Mouse (Mus musculus): ENCODE measurements around the gene Vmn2r29. TPM values are rescaled to one million over a fixed set of nuclear protein-coding genes. Genes with fewer than 3 reads are reported as not detected.
A peak's percentile ranks its signal among the peaks of the same experiment; 100 is the strongest.
"Not testable (repeated sequence)": the region's sequence is repeated elsewhere in the genome, so short reads cannot be mapped to it uniquely, and the experiment has no call there.

The Vmn2r29 gene
- total RNA-seq (2015; ENCODE audit: low replicate concordance) (not detected in 2 replicates), total RNA-seq (2017; ENCODE audit: low replicate concordance) (0.28 and 0.51 TPM in 2 replicates)

DNA sequence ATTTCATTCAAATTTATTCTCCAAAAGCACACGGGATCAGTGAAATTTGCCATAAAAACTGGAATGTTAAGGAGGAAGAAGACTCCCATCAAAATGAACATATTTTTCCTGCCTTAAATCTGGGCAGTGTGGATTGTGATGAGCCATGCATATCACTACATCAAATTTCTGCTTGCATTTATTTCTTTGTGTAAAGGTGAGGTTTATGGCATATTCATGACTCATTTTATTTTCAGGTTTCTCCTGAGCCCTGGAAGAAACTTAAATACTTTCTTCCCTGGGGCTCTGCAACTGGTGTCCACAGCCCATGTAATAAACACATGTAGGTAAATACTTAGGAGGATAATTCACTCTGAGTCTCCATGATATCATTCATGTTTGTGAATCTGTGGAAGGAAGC is at the start of gene Vmn2r29:
Gene Vmn2r29 (minus strand): TSS at position 101 of the 400 bp plus-strand sequence.
- ATAC-seq (replicated peaks; ENCODE audit: low FRiP score, poor library complexity, severe bottlenecking) = not testable (repeated sequence)

DNA sequence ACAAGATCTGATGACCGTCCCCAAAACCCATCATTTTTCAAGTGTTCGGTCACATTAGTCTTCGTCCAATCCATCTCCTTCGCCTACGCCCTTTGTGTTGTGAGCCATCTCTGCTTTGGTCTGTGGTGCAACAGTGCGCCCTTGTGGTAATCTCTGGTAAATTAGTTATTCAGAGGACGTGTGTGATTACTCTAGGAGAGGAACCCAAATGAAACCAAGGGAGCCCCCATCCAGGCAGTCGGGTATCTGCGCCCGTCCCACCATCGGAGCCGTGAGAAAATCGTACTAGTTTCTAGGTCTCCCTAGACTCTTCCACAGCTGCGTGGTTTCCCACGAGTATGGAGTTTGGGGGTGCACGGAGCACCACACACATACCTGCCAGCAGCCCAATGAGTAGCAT is 48.5 kb upstream of the Vmn2r29 start:
- ATAC-seq (replicated peaks; ENCODE audit: low FRiP score, poor library complexity, severe bottlenecking) = no peak

DNA sequence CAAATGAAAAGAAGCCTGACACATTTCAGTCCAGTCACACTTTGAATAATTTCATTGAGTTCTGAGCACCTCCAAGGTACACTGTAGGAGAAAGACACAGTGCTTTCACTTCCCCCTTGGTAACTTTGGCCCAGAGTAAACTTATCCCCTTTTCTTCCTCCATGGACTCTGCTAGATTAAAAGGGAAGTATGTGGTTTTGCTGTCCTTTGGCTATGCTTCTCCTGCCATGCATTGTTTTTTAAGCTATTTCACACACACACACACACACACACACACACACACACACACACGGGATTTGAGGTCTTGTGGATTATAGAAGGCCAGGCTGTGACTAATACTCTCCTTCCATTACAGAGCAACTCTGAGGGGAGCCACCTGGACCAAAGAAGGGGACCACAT is 34.3 kb upstream of the Vmn2r29 start:
- ATAC-seq (replicated peaks; ENCODE audit: low FRiP score, poor library complexity, severe bottlenecking) = no peak

DNA sequence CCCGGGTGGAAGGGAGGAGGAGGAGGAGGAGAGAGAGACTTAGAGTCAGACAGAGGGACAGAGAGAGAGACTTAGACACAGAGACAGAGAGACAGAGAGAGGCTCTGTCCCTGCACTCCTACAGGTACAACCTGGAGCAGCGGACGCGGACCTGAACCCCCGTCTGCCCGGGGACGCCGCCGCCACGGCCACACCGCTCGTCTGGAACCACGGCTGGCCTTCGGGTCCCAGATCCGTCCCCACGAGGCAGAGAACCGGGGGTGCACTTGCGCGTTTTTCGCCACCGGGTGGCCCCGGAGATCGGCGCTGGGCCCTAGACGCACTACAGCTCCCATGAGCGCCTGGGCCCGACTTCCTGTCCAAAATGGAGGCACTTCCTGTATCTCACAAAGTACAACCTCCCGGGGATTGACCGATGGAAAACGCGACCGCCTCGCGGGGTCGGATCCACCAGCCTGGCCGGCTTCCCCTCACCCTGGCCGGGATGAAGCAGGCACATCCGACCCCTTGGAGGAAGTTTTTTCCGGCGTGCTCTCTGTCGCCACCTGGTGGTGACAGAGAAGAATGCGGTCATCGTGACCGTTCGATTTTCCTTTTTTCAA is 30.9 kb upstream of the Vmn2r29 start, which contains the start of gene Gm45844:
Gene Gm45844 (minus strand): TSS at position 324 of the 602 bp plus-strand sequence.
- ATAC-seq (replicated peaks; ENCODE audit: low FRiP score, poor library complexity, severe bottlenecking) = peak; percentile 100

DNA sequence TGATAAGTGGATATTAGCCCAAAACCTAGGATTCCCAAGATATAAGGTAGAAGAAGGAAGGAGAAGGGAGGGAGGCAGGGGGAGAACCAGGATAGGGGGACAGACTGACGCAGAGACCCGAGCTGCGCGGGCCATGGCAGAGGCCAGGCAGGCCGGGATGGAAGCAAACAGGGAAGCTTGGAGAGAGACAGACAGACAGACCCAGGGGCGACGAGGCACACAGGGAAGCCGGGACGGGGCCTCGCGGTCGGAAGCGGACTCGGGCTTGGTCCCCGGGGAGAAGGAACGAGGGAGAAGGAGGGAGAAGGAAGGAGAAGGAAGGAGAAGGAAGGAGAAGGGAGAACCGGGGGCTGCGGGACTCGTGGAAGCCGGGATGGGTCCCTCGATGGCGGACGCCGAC is 30.4 kb upstream of the Vmn2r29 start:
- not testable (repeated sequence) for ATAC-seq (replicated peaks; ENCODE audit: low FRiP score, poor library complexity, severe bottlenecking)

DNA sequence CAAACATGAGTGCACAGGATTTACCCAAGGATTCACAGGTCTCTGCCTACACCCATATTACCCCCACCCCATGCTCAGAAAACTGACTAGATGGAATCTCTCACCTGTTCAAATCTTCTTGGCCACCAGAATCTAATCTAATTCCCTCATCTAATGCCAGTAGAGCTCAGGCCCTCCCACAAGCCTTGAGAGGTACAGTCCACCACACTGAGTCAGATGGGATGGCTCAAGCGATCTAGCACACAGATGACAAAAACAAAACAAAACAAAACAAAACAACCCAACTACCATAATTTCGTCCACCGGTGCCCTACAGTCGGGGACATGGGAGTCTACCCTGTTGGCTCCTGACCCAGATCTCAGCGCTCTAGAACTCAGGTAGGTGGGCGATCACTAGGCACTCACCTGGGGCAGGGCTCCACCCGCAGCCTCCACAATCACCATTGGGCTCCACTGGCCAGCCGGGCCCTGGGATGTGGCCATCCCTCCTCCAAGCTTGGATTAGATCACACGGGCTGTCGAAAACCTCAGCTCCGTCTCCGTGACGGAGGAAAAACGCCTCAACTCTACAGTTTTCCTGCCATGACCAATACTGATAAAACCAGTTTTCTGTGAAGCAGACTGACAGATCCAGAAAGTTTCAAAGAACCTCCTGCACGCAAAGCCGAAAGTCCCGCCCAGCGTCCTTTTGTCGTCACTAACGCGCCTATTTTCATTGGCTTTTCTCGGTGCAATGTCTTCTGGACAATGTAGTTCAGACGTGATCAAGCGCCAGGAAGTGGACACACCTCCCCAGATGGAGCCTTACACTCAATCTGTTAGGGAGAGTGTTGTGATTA is 37.6 kb downstream of the Vmn2r29 start, which contains the start of gene Zfp772:
Gene Zfp772 (minus strand): TSS at position 686 of the 839 bp plus-strand sequence.
- ATAC-seq (replicated peaks; ENCODE audit: low FRiP score, poor library complexity, severe bottlenecking) = not testable (repeated sequence)

DNA sequence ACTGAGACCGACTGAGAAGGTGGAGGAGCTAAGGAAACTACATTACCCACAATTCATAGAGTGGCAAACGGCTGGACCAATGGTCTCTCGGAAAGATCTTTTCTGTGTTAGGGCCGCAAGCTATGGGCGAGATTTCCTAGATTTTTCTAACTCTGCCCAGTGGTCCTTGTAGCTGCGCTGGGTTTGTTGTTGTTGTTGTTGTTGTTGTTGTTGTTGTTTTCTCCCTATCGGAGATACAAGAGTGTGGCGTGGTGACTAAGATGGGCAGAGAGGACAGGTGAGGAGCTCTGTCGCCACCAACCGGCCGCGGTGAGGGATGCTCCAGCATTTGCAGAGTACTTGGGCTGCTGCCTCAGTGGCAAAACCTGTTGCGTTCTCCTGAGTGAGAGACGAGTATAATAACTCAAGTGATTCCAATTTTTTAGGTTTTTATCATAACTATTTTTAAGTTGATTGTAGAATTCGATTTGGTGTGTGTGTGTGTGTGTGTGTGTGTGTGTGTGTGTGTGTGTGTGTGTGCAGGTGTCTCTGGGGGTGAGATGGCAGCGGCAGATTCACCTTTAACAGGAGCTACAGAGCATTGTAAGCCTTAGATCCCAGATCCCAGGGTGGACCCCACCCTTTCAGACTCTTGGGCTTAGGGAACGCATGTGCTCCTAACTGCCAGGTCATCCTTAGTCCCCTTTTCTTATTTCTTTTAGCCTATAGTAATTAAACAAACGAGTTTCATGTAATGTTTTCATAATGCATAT is 58.8 kb downstream of the Vmn2r29 start:
- peak; percentile 84 for ATAC-seq (replicated peaks; ENCODE audit: low FRiP score, poor library complexity, severe bottlenecking)

DNA sequence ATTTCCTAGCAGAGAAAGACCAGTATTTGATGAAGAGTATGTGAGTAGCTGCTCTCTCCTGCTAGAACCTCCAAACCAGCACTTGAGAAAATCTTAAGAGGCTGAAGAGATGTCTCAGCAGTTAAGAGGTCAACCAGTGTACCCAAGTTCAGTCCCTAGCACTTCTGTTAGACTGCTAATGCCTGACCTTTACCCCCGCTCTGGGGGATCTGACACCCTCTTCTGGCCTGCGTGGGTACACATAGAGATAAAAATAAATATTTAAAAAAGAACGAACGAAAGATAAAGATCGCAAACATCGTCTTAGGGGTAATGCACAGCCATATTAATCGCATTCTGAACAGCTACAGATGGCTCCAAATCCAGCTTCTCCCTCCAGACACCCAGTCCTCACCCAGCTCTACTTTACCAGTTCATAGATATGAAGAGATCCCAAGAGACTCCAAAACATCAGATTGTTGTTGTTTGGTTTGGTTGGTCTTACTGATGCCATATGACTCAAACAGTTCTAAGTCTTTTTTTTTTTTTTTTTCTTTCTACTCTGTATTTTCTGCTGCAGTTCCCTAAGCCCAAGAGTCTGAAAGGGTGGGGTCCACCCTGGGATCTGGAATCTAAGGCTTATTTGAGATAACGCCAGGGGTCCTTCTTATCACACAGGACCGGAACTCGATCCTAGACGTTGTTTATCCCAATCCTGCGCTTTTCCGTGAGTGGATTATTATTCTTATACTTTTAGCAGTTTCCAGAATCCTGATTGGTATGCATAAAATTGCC is 59.5 kb downstream of the Vmn2r29 start:
- ATAC-seq (replicated peaks; ENCODE audit: low FRiP score, poor library complexity, severe bottlenecking) = no peak

DNA sequence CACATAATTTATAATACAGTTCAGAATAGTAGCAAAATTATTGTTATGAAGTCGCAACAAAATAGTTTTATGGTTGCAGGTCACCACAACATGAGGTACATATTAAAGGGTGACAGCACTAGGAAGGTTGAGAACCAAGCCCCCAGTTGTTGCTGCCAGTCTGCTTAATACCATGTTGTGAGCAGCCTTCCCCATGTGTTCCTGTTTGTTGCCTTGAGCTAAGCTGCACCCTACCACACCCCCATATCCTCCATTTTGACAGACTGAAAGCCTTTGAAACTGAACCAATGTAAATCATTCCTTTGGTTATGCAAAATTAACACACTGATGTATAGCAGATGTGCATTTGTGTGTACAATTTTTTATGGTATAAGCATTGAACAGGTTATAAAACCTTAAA is 61.2 kb downstream of the Vmn2r29 start:
- no peak for ATAC-seq (replicated peaks; ENCODE audit: low FRiP score, poor library complexity, severe bottlenecking)

Other genes starting within 250 kb of the Vmn2r29 start
- gene Zfp954, start 125.8 kb downstream of the Vmn2r29 start, total RNA-seq (2015; ENCODE audit: low replicate concordance) = 0.19 and 2.5 TPM in 2 replicates
- 2.4 and 3.5 TPM in 2 replicates for gene Zfp954, start 125.8 kb downstream of the Vmn2r29 start, total RNA-seq (2017; ENCODE audit: low replicate concordance)
- 1.5 and 2.5 TPM in 2 replicates for gene Zfp773, start 110.6 kb downstream of the Vmn2r29 start, total RNA-seq (2015; ENCODE audit: low replicate concordance)
- gene Zfp773, start 110.6 kb downstream of the Vmn2r29 start, total RNA-seq (2017; ENCODE audit: low replicate concordance) = 4.7 and 4.9 TPM in 2 replicates
- gene Zfp418, start 76.0 kb downstream of the Vmn2r29 start, total RNA-seq (2015; ENCODE audit: low replicate concordance) = 2.5 TPM in 1 of 2 replicates, not detected in the other
- 1.4 TPM in 1 of 2 replicates, not detected in the other for gene Zfp418, start 76.0 kb downstream of the Vmn2r29 start, total RNA-seq (2017; ENCODE audit: low replicate concordance)
- gene Zfp772, start 37.3 kb downstream of the Vmn2r29 start, total RNA-seq (2015; ENCODE audit: low replicate concordance) = 0.84 and 3.5 TPM in 2 replicates
- gene Zfp772, start 37.3 kb downstream of the Vmn2r29 start, total RNA-seq (2017; ENCODE audit: low replicate concordance) = 0.43 and 0.56 TPM in 2 replicates
- not detected in 2 replicates for gene Gm45844, start 31.0 kb upstream of the Vmn2r29 start, total RNA-seq (2015; ENCODE audit: low replicate concordance)
- 0.70 TPM in 1 of 2 replicates, not detected in the other for gene Gm45844, start 31.0 kb upstream of the Vmn2r29 start, total RNA-seq (2017; ENCODE audit: low replicate concordance)
- 4.2 and 4.8 TPM in 2 replicates for gene Clcn4, start 53.5 kb upstream of the Vmn2r29 start, total RNA-seq (2015; ENCODE audit: low replicate concordance)
- gene Clcn4, start 53.5 kb upstream of the Vmn2r29 start, total RNA-seq (2017; ENCODE audit: low replicate concordance) = 10.1 and 10.6 TPM in 2 replicates
- gene Vmn2r30, start 90.3 kb upstream of the Vmn2r29 start, total RNA-seq (2015; ENCODE audit: low replicate concordance) = not detected in 2 replicates
- not detected in 2 replicates for gene Vmn2r30, start 90.3 kb upstream of the Vmn2r29 start, total RNA-seq (2017; ENCODE audit: low replicate concordance)
- not detected in 2 replicates for gene Gm45783, start 127.2 kb upstream of the Vmn2r29 start, total RNA-seq (2015; ENCODE audit: low replicate concordance)
- not detected in 2 replicates for gene Gm45783, start 127.2 kb upstream of the Vmn2r29 start, total RNA-seq (2017; ENCODE audit: low replicate concordance)
- not detected in 2 replicates for gene Vmn2r31, start 152.4 kb upstream of the Vmn2r29 start, total RNA-seq (2015; ENCODE audit: low replicate concordance)
- not detected in 2 replicates for gene Vmn2r31, start 152.4 kb upstream of the Vmn2r29 start, total RNA-seq (2017; ENCODE audit: low replicate concordance)
- not detected in 2 replicates for gene Vmn2r32, start 232.7 kb upstream of the Vmn2r29 start, total RNA-seq (2015; ENCODE audit: low replicate concordance)
- not detected in 2 replicates for gene Vmn2r32, start 232.7 kb upstream of the Vmn2r29 start, total RNA-seq (2017; ENCODE audit: low replicate concordance)

Data from erythroblast, adult 5-6 weeks (primary cell).